Mouse (Mus musculus): ENCODE data around the gene Stat1.

Gene Stat1

DNA sequence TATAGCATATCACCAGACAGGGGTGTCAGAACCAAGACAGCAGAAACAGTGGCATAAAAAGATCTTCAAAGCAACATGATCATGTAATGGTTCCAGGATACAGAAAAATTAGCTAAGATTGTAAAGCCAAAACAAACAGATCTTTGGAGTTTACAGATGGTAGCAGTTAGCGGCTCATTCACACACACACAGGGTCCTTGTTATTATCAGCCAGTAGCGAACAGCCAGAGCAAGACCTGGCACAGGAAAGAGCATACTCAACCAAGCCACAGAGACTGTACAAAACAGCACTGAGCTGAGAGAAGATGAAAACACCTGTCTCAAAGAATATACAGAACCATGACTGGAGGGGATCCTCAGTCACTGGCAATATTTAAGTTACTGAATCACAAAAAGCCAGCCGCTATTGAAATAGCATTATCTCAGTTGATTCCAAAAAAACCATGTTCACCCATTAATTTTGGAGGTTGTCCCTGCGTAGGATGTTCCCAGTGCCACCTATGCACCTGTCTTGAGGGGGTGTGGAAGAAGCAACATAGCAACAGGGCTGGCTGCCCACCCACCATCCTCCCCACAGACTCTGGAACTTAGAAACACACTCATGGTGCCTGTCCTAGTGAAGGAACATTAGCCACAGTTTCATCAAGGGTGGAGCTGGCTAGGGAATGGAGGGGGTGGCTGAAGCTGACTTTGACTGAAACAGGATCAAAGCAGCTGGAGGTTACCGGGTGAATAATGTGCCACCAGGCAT is 44.6 kb downstream of the Stat1 start:
- no peak for DNase-seq (ENCODE audit: low spot score in 2 of 2)

DNA sequence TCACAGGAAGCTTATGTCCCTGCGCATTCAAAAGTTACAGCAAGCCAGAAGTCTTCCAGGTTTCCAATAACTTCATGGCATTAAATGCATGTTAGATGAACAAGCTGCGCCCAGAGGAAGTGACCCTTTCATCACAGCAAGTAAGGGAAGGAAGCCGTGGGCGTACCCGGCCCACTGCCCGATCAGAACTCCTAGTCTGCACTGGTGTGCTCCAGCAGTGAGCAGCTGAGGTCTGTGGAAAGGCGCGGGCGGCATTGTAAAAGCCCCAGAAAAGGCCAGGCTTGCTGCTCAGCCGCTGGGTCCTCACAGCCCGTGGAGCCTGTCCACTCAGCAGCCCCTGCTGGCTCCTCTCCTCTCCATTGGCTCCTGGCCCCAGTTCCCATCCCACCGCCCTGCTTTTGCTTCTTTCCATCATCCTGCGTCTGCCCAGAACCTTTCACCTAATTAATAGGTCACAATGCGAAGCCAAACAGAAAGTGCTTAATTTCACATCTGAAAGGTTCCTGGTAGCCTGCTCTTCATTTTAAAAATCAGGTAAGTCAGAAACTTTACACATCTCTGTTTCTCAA is 47.5 kb downstream of the Stat1 start:
- DNase-seq (ENCODE audit: low spot score in 2 of 2) = no peak

DNA sequence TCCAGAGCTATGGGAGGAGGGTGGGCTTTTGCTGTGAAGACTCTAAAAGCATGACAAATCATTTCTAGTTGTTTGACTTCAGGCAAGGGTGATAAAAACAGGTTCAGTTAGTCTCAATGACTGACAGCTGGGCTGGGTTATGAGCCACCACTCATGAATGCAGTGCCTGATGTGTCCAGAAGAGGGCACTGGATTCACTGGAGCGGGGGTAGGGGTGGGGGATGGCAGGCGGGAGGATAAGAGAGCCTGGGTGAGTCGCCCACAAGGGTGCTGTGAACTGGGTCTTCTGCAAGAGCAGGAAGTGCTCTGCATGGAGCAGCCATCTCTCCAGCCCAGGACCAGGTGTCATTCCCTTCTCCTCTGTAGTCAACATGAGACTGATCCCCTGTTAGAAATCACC is 50.8 kb downstream of the Stat1 start:
- DNase-seq (ENCODE audit: low spot score in 2 of 2) = no peak

DNA sequence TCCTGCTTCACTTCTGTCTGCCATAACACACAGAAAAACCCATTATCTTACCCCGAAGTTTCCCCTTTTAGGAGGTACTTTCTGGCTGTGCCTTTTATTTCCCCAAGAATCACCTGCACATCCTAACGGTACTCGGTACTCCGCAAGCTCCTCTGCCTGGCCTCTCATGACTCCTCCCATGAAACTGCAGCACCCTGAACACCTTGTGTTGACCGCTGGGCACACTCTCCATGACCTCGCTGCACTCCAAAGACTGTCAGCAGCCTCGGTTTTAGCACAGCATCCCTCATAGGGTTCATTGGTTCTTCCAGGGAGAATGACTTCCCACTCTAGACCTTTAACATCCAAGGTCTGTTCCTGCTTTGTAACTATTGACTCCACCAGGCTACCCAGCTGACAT is 51.5 kb downstream of the Stat1 start:
- no peak for DNase-seq (ENCODE audit: low spot score in 2 of 2)

DNA sequence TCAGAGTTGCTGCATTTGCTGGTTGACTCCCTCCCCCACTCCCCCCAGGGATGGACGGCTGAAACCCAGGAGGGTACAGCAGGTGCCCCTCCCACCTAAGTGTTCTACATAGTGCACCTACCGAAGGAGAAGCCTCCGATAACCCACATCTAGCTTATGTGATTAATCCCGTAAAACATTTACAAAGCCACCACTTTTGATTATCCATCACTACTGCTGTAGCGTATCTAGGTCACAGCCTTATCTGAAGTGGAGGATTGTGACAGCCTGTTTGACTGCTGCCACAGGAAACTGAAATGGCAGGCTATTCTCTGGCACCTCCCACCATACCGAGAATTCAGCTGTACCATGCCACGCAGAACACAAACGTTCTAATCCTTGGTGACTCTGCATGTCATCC is 52.0 kb downstream of the Stat1 start:
- DNase-seq (ENCODE audit: low spot score in 2 of 2) = no peak

DNA sequence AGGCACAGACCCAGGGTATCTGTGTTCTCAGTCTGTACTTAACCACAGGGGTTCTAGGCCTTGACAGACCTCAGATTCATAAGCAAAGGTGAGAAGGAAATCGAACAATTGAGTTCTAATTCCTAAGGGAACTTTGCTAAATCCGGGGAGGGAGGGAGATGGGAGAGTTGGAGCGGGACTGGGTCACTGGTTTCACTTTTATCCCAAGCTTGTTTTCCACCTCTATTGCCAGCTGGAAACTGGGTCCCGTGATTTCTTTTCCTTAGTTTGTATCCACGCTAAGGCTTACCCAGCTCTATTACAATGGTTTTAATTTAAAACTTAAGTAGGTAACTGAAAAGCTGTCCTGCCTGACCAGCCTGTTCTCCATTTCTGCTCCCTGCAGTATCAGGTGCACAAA is 56.1 kb downstream of the Stat1 start:
- DNase-seq (ENCODE audit: low spot score in 2 of 2) = no peak

DNA sequence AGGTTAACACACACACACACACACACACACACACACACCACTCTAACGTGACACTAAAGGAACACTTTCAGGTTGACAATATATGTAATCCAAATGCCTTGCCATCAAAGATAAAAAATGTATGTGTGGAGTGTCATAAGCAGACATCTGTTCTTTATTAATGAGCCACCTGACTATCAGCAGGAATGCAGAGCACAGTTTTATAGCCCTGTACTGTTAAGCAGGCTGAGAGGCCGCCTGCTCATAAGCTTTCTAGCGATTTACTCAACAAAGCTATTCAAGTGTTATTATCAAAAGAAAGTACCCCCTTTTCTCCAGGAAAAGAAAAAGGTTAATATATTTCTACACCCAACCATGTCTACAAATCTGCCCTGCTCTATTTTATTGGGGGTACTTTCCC is 56.7 kb downstream of the Stat1 start:
- no peak for DNase-seq (ENCODE audit: low spot score in 2 of 2)

DNA sequence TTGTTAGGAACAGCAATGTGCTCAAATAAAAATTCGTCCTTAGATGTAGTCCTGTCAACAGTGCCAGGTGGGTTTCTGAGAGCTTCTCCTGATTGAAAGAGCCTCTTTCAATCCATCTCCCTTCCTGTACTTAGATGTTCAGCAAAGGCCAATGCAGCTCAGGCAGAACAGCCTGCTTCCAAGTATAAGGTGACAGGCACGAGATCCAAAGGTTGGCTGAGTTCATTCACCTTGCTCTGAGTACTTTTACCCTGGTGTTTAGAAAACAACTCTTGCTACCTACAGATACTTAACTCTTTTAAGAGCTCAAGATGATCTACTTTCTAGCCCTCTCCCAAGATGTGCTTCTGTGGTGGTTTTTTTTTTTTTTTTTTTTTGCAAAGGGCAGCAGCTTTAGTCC is 57.8 kb downstream of the Stat1 start:
- DNase-seq (ENCODE audit: low spot score in 2 of 2) = no peak

DNA sequence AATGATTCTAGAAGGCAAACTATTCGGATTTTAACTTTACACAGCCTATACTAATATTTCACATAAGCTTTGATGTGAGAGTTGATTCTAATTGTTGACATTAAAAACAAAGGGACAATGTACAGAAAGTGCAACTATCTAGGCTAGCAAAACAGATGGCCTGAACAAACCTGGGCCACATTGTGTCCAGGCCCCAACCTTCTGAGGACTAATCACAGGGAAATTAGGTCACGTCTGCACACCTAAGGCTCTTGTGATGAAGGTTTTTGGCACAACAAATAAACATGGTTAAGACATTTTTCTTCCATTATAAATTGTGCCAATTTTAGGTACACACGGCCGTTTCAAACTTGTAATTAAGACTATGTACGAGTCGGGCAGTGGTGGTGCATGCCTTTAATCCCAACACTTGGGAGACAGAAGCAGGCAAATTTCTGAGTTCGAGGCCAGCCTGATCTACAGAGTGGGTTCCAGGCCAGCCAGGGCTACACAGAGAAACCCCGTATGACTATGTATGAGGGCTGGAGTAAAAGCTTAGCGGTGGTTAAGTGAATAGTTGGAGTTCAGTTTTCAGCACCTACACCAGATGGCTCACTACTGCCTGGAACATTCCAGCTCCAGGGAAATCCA is 60.8 kb downstream of the Stat1 start:
- no peak for DNase-seq (ENCODE audit: low spot score in 2 of 2)

DNA sequence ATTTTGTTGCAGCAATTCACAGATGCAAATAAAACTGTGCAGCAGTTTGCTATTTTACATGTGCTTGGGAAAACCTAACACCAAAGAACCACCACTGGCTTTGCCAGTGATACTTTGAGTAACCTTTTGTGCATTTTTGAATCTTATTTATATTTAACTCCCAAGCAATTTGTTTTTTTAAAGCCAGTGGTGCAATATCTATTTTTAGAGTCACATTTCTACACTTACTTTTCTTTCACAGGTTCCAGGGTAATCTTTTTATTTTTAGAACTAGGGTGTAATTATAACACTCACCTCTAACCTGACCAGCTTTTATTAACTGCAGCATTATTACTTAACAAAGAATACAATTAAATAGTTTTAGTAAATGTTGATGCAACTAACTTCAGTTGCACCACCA is 62.8 kb downstream of the Stat1 start:
- DNase-seq (ENCODE audit: low spot score in 2 of 2) = no peak

DNA sequence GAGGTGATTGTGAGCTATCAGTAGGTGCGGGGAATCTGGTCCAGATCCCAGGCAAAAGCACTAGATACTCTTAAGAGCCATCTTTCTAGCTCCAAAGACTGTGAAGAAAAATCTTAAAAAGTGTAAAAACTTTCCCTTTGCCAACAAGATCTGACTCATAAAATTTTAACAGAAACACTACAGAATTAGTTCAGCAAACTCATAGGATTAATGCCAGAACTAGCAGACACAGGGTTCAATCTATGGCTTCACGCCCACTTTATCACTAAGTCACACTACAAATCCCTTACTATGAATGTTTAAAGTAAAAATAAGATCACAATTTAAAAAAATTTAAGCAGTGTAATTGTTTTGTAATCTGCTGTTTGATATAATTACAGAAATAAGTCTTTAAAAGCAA is 63.8 kb downstream of the Stat1 start:
- no peak for DNase-seq (ENCODE audit: low spot score in 2 of 2)
